ENCODE assay signal across 12 mouse cellular contexts in the genomic region with DNA sequence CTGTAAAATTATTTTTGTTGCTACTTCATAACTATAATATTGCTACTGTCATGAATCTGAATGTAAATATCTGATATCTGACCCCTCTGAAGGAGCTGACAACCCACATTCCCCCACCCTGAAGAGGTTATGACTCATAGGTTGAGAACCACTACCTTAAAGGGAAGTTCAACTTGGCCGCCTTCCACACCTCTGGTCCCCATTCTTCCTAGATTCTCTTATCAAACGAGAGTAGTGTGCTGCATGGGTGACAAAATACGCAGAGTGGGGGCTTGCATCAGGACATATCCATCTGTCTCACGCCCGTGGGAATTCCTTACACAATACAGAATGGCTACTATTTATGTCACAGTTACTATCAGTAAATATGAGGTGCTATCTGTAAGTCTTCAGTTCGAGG.
DNase-seq lines count a peak whose midpoint lies in the region; ATAC-seq lines count a peak whose summit lies in the region.
"Had no signal": no experiment of that assay in that cellular context is flagged by ENCODE, and none has a peak within 500 bp of the region (broad histone marks: within the 10 kb centered on the region; RNA-seq: fewer than 3 reads in every experiment).

No protein-coding gene starts in this region.

- H3K27me3 ChIP-seq in heart, embryonic 13.5 days (replicated peaks), result no peaks in the 10 kb centered on the region; the same call in 1 of the 2 replicates
- H3K27me3 ChIP-seq in limb, embryonic 10.5 days (ENCODE audit: low read depth, poor library complexity, severe bottlenecking), result no peaks in the 10 kb centered on the region
- no peaks in the 10 kb centered on the region for H3K27me3 ChIP-seq in midbrain, embryonic 15.5 days (replicated peaks)
- H3K27me3 ChIP-seq: embryonic facial prominence, embryonic 15.5 days had no signal

- H3K4me2 ChIP-seq in heart, embryonic 13.5 days, result peak overlapping the region; percentile 12
- H3K4me2 ChIP-seq in midbrain, embryonic 15.5 days, result no peak overlapping the region
- H3K4me2 ChIP-seq: embryonic facial prominence, embryonic 15.5 days had no signal

- no peak overlapping the region for H3K9ac ChIP-seq in heart, embryonic 13.5 days
- H3K9ac ChIP-seq in midbrain, embryonic 15.5 days, result no peak overlapping the region
- H3K9ac ChIP-seq: embryonic facial prominence, embryonic 15.5 days; liver, embryonic 14.5 days had no signal

- H3K4me3 ChIP-seq in heart, embryonic 13.5 days, result no peak overlapping the region
- H3K4me3 ChIP-seq in limb, embryonic 10.5 days, result no peak overlapping the region
- no peak overlapping the region for H3K4me3 ChIP-seq in midbrain, embryonic 15.5 days
- H3K4me3 ChIP-seq: embryonic facial prominence, embryonic 15.5 days had no signal

- DNase-seq in urinary bladder, postnatal 14 days (ENCODE audit: low spot score), result peak; percentile 8
- no peak for DNase-seq in urinary bladder, postnatal 10 days (ENCODE audit: low spot score)
- peak; percentile 45 to 51 for DNase-seq in kidney, postnatal 36 days
- DNase-seq in limb, embryonic 10.5 days (ENCODE audit: low spot score), result no peak
- DNase-seq in gastrocnemius, postnatal 36 days, result no peak
- DNase-seq in cerebellum, adult 11-12 months, result no peak
- DNase-seq: cerebellum, adult 9-11 months; spleen, adult 18-20 months had no signal

- no peaks in the 10 kb centered on the region for H3K9me3 ChIP-seq in heart, embryonic 13.5 days
- H3K9me3 ChIP-seq in limb, embryonic 10.5 days (replicated peaks), result no peaks in the 10 kb centered on the region
- no peaks in the 10 kb centered on the region for H3K9me3 ChIP-seq in midbrain, embryonic 15.5 days
- H3K9me3 ChIP-seq: embryonic facial prominence, embryonic 15.5 days had no signal

- peaks cover 60% of the 10 kb centered on the region for H3K4me1 ChIP-seq in heart, embryonic 13.5 days
- peaks cover 23% of the 10 kb centered on the region for H3K4me1 ChIP-seq in limb, embryonic 10.5 days
- H3K4me1 ChIP-seq in midbrain, embryonic 15.5 days, result no peaks in the 10 kb centered on the region; the same call in 1 of the 2 replicates

- peak; percentile 37; the same call in 1 of the 2 replicates for ATAC-seq in heart, embryonic 13.5 days (ENCODE audit: extremely low read depth, insufficient number of reproducible peaks, low FRiP score, low TSS enrichment)
- no peak for ATAC-seq in midbrain, embryonic 15.5 days (replicated peaks)

- intact Hi-C loops in gastrocnemius, postnatal 36 days (cut with DNase I), result loop anchor here (10.0 kb wide), 1 partner anchor 1073 kb away; a partner anchor contains a TSS

- H3K27ac ChIP-seq in heart, embryonic 13.5 days (replicated peaks), result peak overlapping the region; percentile 84
- no peak overlapping the region for H3K27ac ChIP-seq in limb, embryonic 10.5 days
- H3K27ac ChIP-seq in midbrain, embryonic 15.5 days, result no peak overlapping the region
- H3K27ac ChIP-seq: embryonic facial prominence, embryonic 15.5 days; liver, embryonic 14.5 days had no signal

- 13% methylated on average over 6 of the region's 6 CpGs for WGBS in heart, embryonic 13.5 days
- WGBS in limb, embryonic 10.5 days, result 86% methylated on average over 6 of the region's 6 CpGs
- WGBS in midbrain, embryonic 15.5 days, result 89% methylated on average over 6 of the region's 6 CpGs

- H3K36me3 ChIP-seq in heart, embryonic 13.5 days, result no peaks in the 10 kb centered on the region
- no peaks in the 10 kb centered on the region for H3K36me3 ChIP-seq in limb, embryonic 10.5 days
- H3K36me3 ChIP-seq in midbrain, embryonic 15.5 days (replicated peaks), result no peaks in the 10 kb centered on the region; the same call in 1 of the 2 replicates
- H3K36me3 ChIP-seq: embryonic facial prominence, embryonic 15.5 days had no signal

Comparison
In these comparisons a context has a peak if more than half of its experiments do, and no peak if none do; other contexts are left out.
1. DNase-seq: peak in urinary bladder, postnatal 14 days (single experiment) and kidney, postnatal 36 days (2 of 2); none in urinary bladder, postnatal 10 days (single experiment), limb, embryonic 10.5 days (single experiment), gastrocnemius, postnatal 36 days (0 of 2) and cerebellum, adult 11-12 months (single experiment).